Mouse (Mus musculus) heart, embryonic 16.5 days (tissue): ENCODE measurements around the gene Pim1. TPM values are rescaled to one million over a fixed set of nuclear protein-coding genes. Genes with fewer than 3 reads are reported as not detected.

Experiments used
- ATAC-seq: fragments of 200-750 bp; cut with Nextera tagmentation; replicated peaks from 2 replicates; pipeline ENCODE4 v1.8.0; 2017; ENCODE audit warnings: moderate number of reproducible peaks; ENCODE audit not compliant: insufficient read depth, low FRiP score; ENCODE audit errors: extremely low read depth
- H3K27ac ChIP-seq: fragments of 300-500 bp; sonication (generic); 2 replicates; pipeline ENCODE4 v1.5.1; 2014; ENCODE audit warnings: mild to moderate bottlenecking, low read length, control low read depth, moderate library complexity
- H3K27me3 ChIP-seq: fragments of 300-500 bp; sonication (generic); 2 replicates; pipeline ENCODE4 v1.6.1; 2014; ENCODE audit warnings: low read length, mixed read lengths; ENCODE audit not compliant: control insufficient read depth, insufficient read depth
- H3K36me3 ChIP-seq: fragments of 300-500 bp; sonication (generic); 2 replicates; pipeline ENCODE4 v1.6.1; 2014; ENCODE audit not compliant: control insufficient read depth, insufficient read depth
- H3K4me1 ChIP-seq: fragments of 300-500 bp; sonication (generic); 2 replicates; pipeline ENCODE4 v1.6.1; 2014; ENCODE audit warnings: low read length, mixed read lengths; ENCODE audit not compliant: control insufficient read depth, insufficient read depth
- H3K4me2 ChIP-seq: fragments of 300-500 bp; sonication (generic); 2 replicates; pipeline ENCODE4 v1.6.1; 2014; ENCODE audit warnings: low read depth, mild to moderate bottlenecking, control low read depth, low read length
- H3K4me3 ChIP-seq: fragments of 300-500 bp; sonication (generic); 2 replicates; pipeline ENCODE4 v1.5.1; 2014; ENCODE audit warnings: mild to moderate bottlenecking, control low read depth, low read length
- H3K9ac ChIP-seq: fragments of 300-500 bp; sonication (generic); 2 replicates; pipeline ENCODE4 v1.6.1; 2014; ENCODE audit warnings: low read length, control low read depth
- H3K9me3 ChIP-seq: fragments of 300-500 bp; sonication (generic); replicated peaks from 2 replicates; pipeline ENCODE4 v1.6.1; 2016; ENCODE audit warnings: low read length; ENCODE audit not compliant: control insufficient read depth
- WGBS: fragments of 180-500 bp; shearing (Covaris S2); extraction: QIAGEN DNeasy Blood & Tissue Kit; methylation state at CpG from one replicate; pipeline ENCODE4 v1.1.7; 2014; 5-methylcytosine and 5-hydroxymethylcytosine counted together
- polyA plus RNA-seq: library from polyadenylated mRNA; unstranded; fragments of >200 nt; fragmentation: Nextera tagmentation; extraction: Ambion mirVana; gene quantifications from 2 replicates; pipeline ENCODE4 v1.2.1, GENCODE M21; 2015

The Pim1 gene
- polyA plus RNA-seq, 1 experiment from 2014 or later: 15.7 TPM

GRCm38 (mm10) chr17:29460119-29460505, 30.4 kb upstream of the Pim1 start:
- Histone ChIP-seq H3K27ac (peak overlapping the region; percentile 98), H3K27me3 (no peaks in the 10 kb centered on the region), H3K4me1 (peaks cover 63% of the 10 kb centered on the region), H3K9ac (peak overlapping the region; percentile 71), H3K9me3 (no peaks in the 10 kb centered on the region), H3K4me2 (peak overlapping the region; percentile 63), H3K4me3 (peak overlapping the region; percentile 31; the same call in 1 of the 2 replicates), H3K36me3 (no peaks in the 10 kb centered on the region)
- ATAC-seq: no peak
- WGBS: 21% methylated on average over 5 of the region's 5 CpGs

GRCm38 (mm10) chr17:29463627-29464026, 26.9 kb upstream of the Pim1 start:
- Histone ChIP-seq H3K4me1 (peaks cover 54% of the 10 kb centered on the region), H3K9ac (peak overlapping the region; percentile 65), H3K4me2 (peak overlapping the region; percentile 66), H3K36me3 (no peaks in the 10 kb centered on the region), H3K9me3 (no peaks in the 10 kb centered on the region), H3K27me3 (no peaks in the 10 kb centered on the region), H3K27ac (peak overlapping the region; percentile 89), H3K4me3 (peak overlapping the region; percentile 43)
- peak; percentile 54 for ATAC-seq
- 9% methylated on average over 13 of the region's 13 CpGs for WGBS

- Histone ChIP-seq H3K27ac (peak overlapping the region; percentile 89), H3K27me3 (no peaks in the 10 kb centered on the region), H3K4me3 (peak overlapping the region; percentile 43), H3K4me2 (peak overlapping the region; percentile 66), H3K36me3 (no peaks in the 10 kb centered on the region), H3K4me1 (peaks cover 50% of the 10 kb centered on the region), H3K9me3 (no peaks in the 10 kb centered on the region), H3K9ac (peak overlapping the region; percentile 65)
- peak; percentile 61 for ATAC-seq
- WGBS: 4% methylated on average over 14 of the region's 14 CpGs
Measured at GRCm38 (mm10) chr17:29464068-29464467, 26.5 kb upstream of the Pim1 start.

- Histone ChIP-seq H3K4me1 (peaks cover 45% of the 10 kb centered on the region), H3K36me3 (no peaks in the 10 kb centered on the region), H3K4me2 (peak overlapping the region; percentile 66), H3K4me3 (peak overlapping the region; percentile 43), H3K27me3 (no peaks in the 10 kb centered on the region), H3K27ac (peak overlapping the region; percentile 89), H3K9me3 (no peaks in the 10 kb centered on the region), H3K9ac (peak overlapping the region; percentile 65)
- ATAC-seq: no peak
- WGBS: 22% methylated on average over 17 of the region's 17 CpGs
Measured at GRCm38 (mm10) chr17:29464519-29465140, 25.9 kb upstream of the Pim1 start.

- Histone ChIP-seq H3K4me2 (no peak overlapping the region), H3K4me3 (no peak overlapping the region), H3K36me3 (no peaks in the 10 kb centered on the region), H3K27ac (no peak overlapping the region), H3K9me3 (no peaks in the 10 kb centered on the region), H3K4me1 (peaks cover 36% of the 10 kb centered on the region), H3K27me3 (no peaks in the 10 kb centered on the region), H3K9ac (no peak overlapping the region)
- ATAC-seq: no peak
- 44% methylated on average over 9 of the region's 9 CpGs for WGBS
Measured at GRCm38 (mm10) chr17:29465405-29466010, 25.0 kb upstream of the Pim1 start.

GRCm38 (mm10) chr17:29467030-29467429, 23.5 kb upstream of the Pim1 start:
- 35% methylated on average over 11 of the region's 11 CpGs for WGBS

GRCm38 (mm10) chr17:29473466-29473865, 17.1 kb upstream of the Pim1 start:
- Histone ChIP-seq H3K9me3 (no peaks in the 10 kb centered on the region; the same call in none of the 2 replicates), H3K9ac (no peak overlapping the region), H3K4me1 (no peaks in the 10 kb centered on the region), H3K27me3 (no peaks in the 10 kb centered on the region), H3K4me3 (no peak overlapping the region), H3K36me3 (peaks cover 4% of the 10 kb centered on the region; the same call in 1 of the 2 replicates), H3K4me2 (no peak overlapping the region), H3K27ac (no peak overlapping the region)
- 96% methylated on average over 10 of the region's 10 CpGs for WGBS
- no peak for ATAC-seq

More at GRCm38 (mm10) chr17:29467030-29467429, 23.5 kb upstream of the Pim1 start:
- peak overlapping the region; percentile 63 for H3K4me2 ChIP-seq
- H3K4me1 ChIP-seq: peaks cover 36% of the 10 kb centered on the region
- H3K27me3 ChIP-seq: no peaks in the 10 kb centered on the region
- peak overlapping the region; percentile 38; the same call in 1 of the 2 replicates for H3K9ac ChIP-seq
- H3K27ac ChIP-seq: peak overlapping the region; percentile 46; the same call in 1 of the 2 replicates
- ATAC-seq: no peak
- peaks cover 3% of the 10 kb centered on the region; the same call in 1 of the 2 replicates for H3K36me3 ChIP-seq
- H3K4me3 ChIP-seq: no peak overlapping the region; the same call in 1 of the 2 replicates
- H3K9me3 ChIP-seq: no peaks in the 10 kb centered on the region; the same call in 1 of the 2 replicates

DNA sequence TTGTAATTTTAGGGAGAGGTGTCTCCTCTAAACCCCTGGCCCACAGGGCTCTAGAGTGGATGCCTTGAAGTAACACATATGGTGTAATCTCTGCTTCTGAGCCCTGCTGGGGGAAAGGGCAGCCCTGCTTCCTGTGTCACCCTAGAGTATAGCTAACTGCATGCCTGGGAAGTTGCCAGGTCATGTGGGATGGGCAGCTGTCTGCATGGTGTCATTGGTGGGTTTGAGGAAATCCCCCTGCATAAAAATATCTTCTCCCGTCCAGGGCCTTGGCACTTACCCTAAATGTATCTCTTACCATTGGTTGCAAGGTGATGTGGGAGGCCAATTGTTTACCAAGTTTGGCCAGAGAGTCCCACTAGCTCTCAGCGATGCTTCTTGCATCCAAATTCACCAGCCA, 16.5 kb upstream of the Pim1 start:
- Histone ChIP-seq H3K9me3 (no peaks in the 10 kb centered on the region; the same call in none of the 2 replicates), H3K27me3 (no peaks in the 10 kb centered on the region), H3K4me1 (no peaks in the 10 kb centered on the region), H3K27ac (no peak overlapping the region), H3K9ac (no peak overlapping the region), H3K4me3 (no peak overlapping the region), H3K36me3 (peaks cover 4% of the 10 kb centered on the region; the same call in 1 of the 2 replicates), H3K4me2 (no peak overlapping the region)
- ATAC-seq: no peak
- 68% methylated on average over 2 of the region's 2 CpGs for WGBS

- no peak for ATAC-seq
- Histone ChIP-seq H3K27me3 (no peaks in the 10 kb centered on the region), H3K9ac (no peak overlapping the region), H3K4me1 (no peaks in the 10 kb centered on the region), H3K4me3 (no peak overlapping the region), H3K9me3 (no peaks in the 10 kb centered on the region; the same call in none of the 2 replicates), H3K27ac (no peak overlapping the region), H3K4me2 (no peak overlapping the region), H3K36me3 (peaks cover 4% of the 10 kb centered on the region; the same call in 1 of the 2 replicates)
- 97% methylated on average over 3 of the region's 3 CpGs for WGBS
Measured at GRCm38 (mm10) chr17:29475142-29475541, 15.4 kb upstream of the Pim1 start.
